Mouse (Mus musculus): ENCODE data around the gene Cnpy3. TPM values are rescaled to one million over a fixed set of nuclear protein-coding genes. Genes with fewer than 3 reads are reported as not detected.
"Not testable (repeated sequence)": the region's sequence is repeated elsewhere in the genome, so short reads cannot be mapped to it uniquely, and the experiment has no call there.

The Cnpy3 gene
- polyA plus RNA-seq (2014; fragmentation: Nextera tagmentation; extraction: Ambion mirVana), result 62.5 and 65.8 TPM in 2 replicates

- H3K27me3 ChIP-seq (ENCODE audit: control insufficient read depth, insufficient read depth, low read length), result no peaks in the 10 kb centered on the region
- peak within 1 kb of the TSS; percentile 73 for H3K4me3 ChIP-seq (ENCODE audit: low read depth, low read length)
- H3K27ac ChIP-seq (ENCODE audit: low read depth, low read length), result peak within 1 kb of the TSS; percentile 85
- peak within 1 kb of the TSS; percentile 69 for H3K9ac ChIP-seq (replicated peaks; ENCODE audit: low read depth, low read length)
- H3K36me3 ChIP-seq (ENCODE audit: control insufficient read depth, insufficient read depth, low read length), result no peaks in the 10 kb centered on the region
- peak; percentile 98 for ATAC-seq (ENCODE audit: low read depth)
- peaks cover 7% of the 10 kb centered on the region for H3K4me1 ChIP-seq (ENCODE audit: control insufficient read depth, insufficient read depth, low read length)
- H3K9me3 ChIP-seq (ENCODE audit: control insufficient read depth, low read length), result no peaks in the 10 kb centered on the region
- H3K4me2 ChIP-seq (ENCODE audit: low read depth, low read length), result peak within 1 kb of the TSS; percentile 78
- WGBS, result under 1% methylated on average over 58 of the region's 58 CpGs
These were observed at the start of gene Cnpy3 for GRCm38 (mm10) chr17:46751794-46752556. TSS of gene Cnpy3 (minus strand) at chr17:46752214.

- ATAC-seq (ENCODE audit: low read depth), result no peak
- Histone ChIP-seq H3K4me3 (ENCODE audit: low read depth, low read length) (no peak overlapping the region), H3K4me2 (ENCODE audit: low read depth, low read length) (no peak overlapping the region), H3K4me1 (ENCODE audit: control insufficient read depth, insufficient read depth, low read length) (no peaks in the 10 kb centered on the region), H3K9ac (replicated peaks; ENCODE audit: low read depth, low read length) (no peak overlapping the region), H3K27ac (ENCODE audit: low read depth, low read length) (no peak overlapping the region), H3K27me3 (ENCODE audit: control insufficient read depth, insufficient read depth, low read length) (no peaks in the 10 kb centered on the region), H3K36me3 (ENCODE audit: control insufficient read depth, insufficient read depth, low read length) (peaks cover 37% of the 10 kb centered on the region), H3K9me3 (ENCODE audit: control insufficient read depth, low read length) (no peaks in the 10 kb centered on the region)
- WGBS, result 86% methylated on average over 6 of the region's 6 CpGs
These were observed 49.7 kb upstream of the Cnpy3 start for GRCm38 (mm10) chr17:46801761-46802160.

GRCm38 (mm10) chr17:46799680-46800079, 47.7 kb upstream of the Cnpy3 start:
- 80% methylated on average over 10 of the region's 10 CpGs for WGBS
- H3K27me3 ChIP-seq (ENCODE audit: control insufficient read depth, insufficient read depth, low read length), result no peaks in the 10 kb centered on the region

GRCm38 (mm10) chr17:46797386-46797785, 45.4 kb upstream of the Cnpy3 start:
- H3K36me3 ChIP-seq (ENCODE audit: control insufficient read depth, insufficient read depth, low read length), result peaks cover 24% of the 10 kb centered on the region
- no peak for ATAC-seq (ENCODE audit: low read depth)
- H3K4me1 ChIP-seq (ENCODE audit: control insufficient read depth, insufficient read depth, low read length), result no peaks in the 10 kb centered on the region
- no peaks in the 10 kb centered on the region for H3K27me3 ChIP-seq (ENCODE audit: control insufficient read depth, insufficient read depth, low read length)
- no peak overlapping the region for H3K4me2 ChIP-seq (ENCODE audit: low read depth, low read length)
- 69% methylated on average over 8 of the region's 8 CpGs for WGBS
- no peaks in the 10 kb centered on the region for H3K9me3 ChIP-seq (ENCODE audit: control insufficient read depth, low read length)
- no peak overlapping the region for H3K9ac ChIP-seq (replicated peaks; ENCODE audit: low read depth, low read length)
- H3K4me3 ChIP-seq (ENCODE audit: low read depth, low read length), result no peak overlapping the region
- H3K27ac ChIP-seq (ENCODE audit: low read depth, low read length), result no peak overlapping the region

More at GRCm38 (mm10) chr17:46799680-46800079, 47.7 kb upstream of the Cnpy3 start:
- Histone ChIP-seq H3K4me1 (ENCODE audit: control insufficient read depth, insufficient read depth, low read length) (no peaks in the 10 kb centered on the region), H3K9ac (replicated peaks; ENCODE audit: low read depth, low read length) (no peak overlapping the region), H3K9me3 (ENCODE audit: control insufficient read depth, low read length) (no peaks in the 10 kb centered on the region), H3K4me2 (ENCODE audit: low read depth, low read length) (no peak overlapping the region), H3K4me3 (ENCODE audit: low read depth, low read length) (no peak overlapping the region), H3K27ac (ENCODE audit: low read depth, low read length) (no peak overlapping the region), H3K36me3 (ENCODE audit: control insufficient read depth, insufficient read depth, low read length) (peaks cover 27% of the 10 kb centered on the region)
- ATAC-seq (ENCODE audit: low read depth), result no peak

- H3K4me1 ChIP-seq (ENCODE audit: control insufficient read depth, insufficient read depth, low read length), result no peaks in the 10 kb centered on the region
- 96% methylated on average over 4 of the region's 4 CpGs for WGBS
These were observed 44.7 kb upstream of the Cnpy3 start for GRCm38 (mm10) chr17:46796743-46797142.

GRCm38 (mm10) chr17:46792963-46793362, 40.9 kb upstream of the Cnpy3 start:
- Histone ChIP-seq H3K4me3 (ENCODE audit: low read depth, low read length) (no peak overlapping the region), H3K4me2 (ENCODE audit: low read depth, low read length) (no peak overlapping the region), H3K27me3 (ENCODE audit: control insufficient read depth, insufficient read depth, low read length) (no peaks in the 10 kb centered on the region), H3K27ac (ENCODE audit: low read depth, low read length) (no peak overlapping the region), H3K36me3 (ENCODE audit: control insufficient read depth, insufficient read depth, low read length) (no peaks in the 10 kb centered on the region), H3K9me3 (ENCODE audit: control insufficient read depth, low read length) (no peaks in the 10 kb centered on the region), H3K4me1 (ENCODE audit: control insufficient read depth, insufficient read depth, low read length) (no peaks in the 10 kb centered on the region), H3K9ac (replicated peaks; ENCODE audit: low read depth, low read length) (no peak overlapping the region)
- 92% methylated on average over 2 of the region's 2 CpGs for WGBS
- ATAC-seq (ENCODE audit: low read depth), result no peak

More at GRCm38 (mm10) chr17:46796743-46797142, 44.7 kb upstream of the Cnpy3 start:
- Histone ChIP-seq H3K9me3 (ENCODE audit: control insufficient read depth, low read length) (no peaks in the 10 kb centered on the region), H3K4me2 (ENCODE audit: low read depth, low read length) (no peak overlapping the region), H3K27me3 (ENCODE audit: control insufficient read depth, insufficient read depth, low read length) (no peaks in the 10 kb centered on the region), H3K36me3 (ENCODE audit: control insufficient read depth, insufficient read depth, low read length) (peaks cover 19% of the 10 kb centered on the region), H3K9ac (replicated peaks; ENCODE audit: low read depth, low read length) (no peak overlapping the region), H3K4me3 (ENCODE audit: low read depth, low read length) (no peak overlapping the region), H3K27ac (ENCODE audit: low read depth, low read length) (no peak overlapping the region)
- ATAC-seq (ENCODE audit: low read depth), result no peak

GRCm38 (mm10) chr17:46787974-46788373, 36.0 kb upstream of the Cnpy3 start:
- WGBS, result 55% methylated on average over 2 of the region's 2 CpGs
- not testable (repeated sequence) for H3K27me3 ChIP-seq (ENCODE audit: control insufficient read depth, insufficient read depth, low read length)

GRCm38 (mm10) chr17:46786952-46787351, 34.9 kb upstream of the Cnpy3 start:
- Histone ChIP-seq H3K9me3 (ENCODE audit: control insufficient read depth, low read length) (no peaks in the 10 kb centered on the region), H3K27ac (ENCODE audit: low read depth, low read length) (no peak overlapping the region), H3K9ac (replicated peaks; ENCODE audit: low read depth, low read length) (no peak overlapping the region), H3K4me3 (ENCODE audit: low read depth, low read length) (no peak overlapping the region), H3K27me3 (ENCODE audit: control insufficient read depth, insufficient read depth, low read length) (no peaks in the 10 kb centered on the region), H3K4me2 (ENCODE audit: low read depth, low read length) (no peak overlapping the region), H3K36me3 (ENCODE audit: control insufficient read depth, insufficient read depth, low read length) (no peaks in the 10 kb centered on the region), H3K4me1 (ENCODE audit: control insufficient read depth, insufficient read depth, low read length) (no peaks in the 10 kb centered on the region)
- ATAC-seq (ENCODE audit: low read depth), result no peak
- 96% methylated on average over 5 of the region's 5 CpGs for WGBS

More at GRCm38 (mm10) chr17:46787974-46788373, 36.0 kb upstream of the Cnpy3 start:
- not testable (repeated sequence) for H3K9me3 ChIP-seq (ENCODE audit: control insufficient read depth, low read length); H3K36me3 ChIP-seq (ENCODE audit: control insufficient read depth, insufficient read depth, low read length); H3K4me2 ChIP-seq (ENCODE audit: low read depth, low read length); H3K27ac ChIP-seq (ENCODE audit: low read depth, low read length); ATAC-seq (ENCODE audit: low read depth); H3K9ac ChIP-seq (replicated peaks; ENCODE audit: low read depth, low read length); H3K4me3 ChIP-seq (ENCODE audit: low read depth, low read length); H3K4me1 ChIP-seq (ENCODE audit: control insufficient read depth, insufficient read depth, low read length)

- peak overlapping the region; percentile 59 for H3K4me3 ChIP-seq (ENCODE audit: low read depth, low read length)
- WGBS, result 69% methylated on average over 2 of the region's 2 CpGs
- H3K4me2 ChIP-seq (ENCODE audit: low read depth, low read length), result 0 out of 2 replicates have a peak overlapping the region, but pooled peaks have one; percentile 51
- peak; percentile 28; the same call in 1 of the 2 replicates for ATAC-seq (ENCODE audit: low read depth)
- no peaks in the 10 kb centered on the region for H3K9me3 ChIP-seq (ENCODE audit: control insufficient read depth, low read length)
- H3K4me1 ChIP-seq (ENCODE audit: control insufficient read depth, insufficient read depth, low read length), result peaks cover 8% of the 10 kb centered on the region; the same call in 1 of the 2 replicates
- no peak overlapping the region for H3K27ac ChIP-seq (ENCODE audit: low read depth, low read length)
- peaks cover 14% of the 10 kb centered on the region for H3K36me3 ChIP-seq (ENCODE audit: control insufficient read depth, insufficient read depth, low read length)
- H3K27me3 ChIP-seq (ENCODE audit: control insufficient read depth, insufficient read depth, low read length), result no peaks in the 10 kb centered on the region
- no peak overlapping the region for H3K9ac ChIP-seq (replicated peaks; ENCODE audit: low read depth, low read length)
These were observed 31.2 kb upstream of the Cnpy3 start for GRCm38 (mm10) chr17:46783222-46783565.

Measured in neural tube, embryonic 14.5 days (tissue).